Mouse (Mus musculus) lung, adult 2 months (tissue): ENCODE measurements around the gene Necap2.

Source experiments
- CTCF ChIP-seq: fragments of 200-500 bp; IDR thresholded peaks from 2 replicates; pipeline ENCODE4 v1.5.1; 2011; ENCODE audit warnings: mild to moderate bottlenecking, low read length, control low read depth; ENCODE audit not compliant: insufficient read depth
- POLR2A ChIP-seq: fragments of 200-500 bp; IDR thresholded peaks from 2 replicates; pipeline ENCODE4 v1.6.1; 2011; ENCODE audit warnings: low read depth, mild to moderate bottlenecking, control low read depth, low read length, borderline replicate concordance; ENCODE audit errors: extremely low read depth

GRCm38 (mm10) chr4:141021614-141021929 lies 56.6 kb downstream of the Necap2 start:
- TF ChIP-seq CTCF (no peak), POLR2A (no peak)
